8 mouse cellular contexts compared by ENCODE assay signal in the genomic region with DNA sequence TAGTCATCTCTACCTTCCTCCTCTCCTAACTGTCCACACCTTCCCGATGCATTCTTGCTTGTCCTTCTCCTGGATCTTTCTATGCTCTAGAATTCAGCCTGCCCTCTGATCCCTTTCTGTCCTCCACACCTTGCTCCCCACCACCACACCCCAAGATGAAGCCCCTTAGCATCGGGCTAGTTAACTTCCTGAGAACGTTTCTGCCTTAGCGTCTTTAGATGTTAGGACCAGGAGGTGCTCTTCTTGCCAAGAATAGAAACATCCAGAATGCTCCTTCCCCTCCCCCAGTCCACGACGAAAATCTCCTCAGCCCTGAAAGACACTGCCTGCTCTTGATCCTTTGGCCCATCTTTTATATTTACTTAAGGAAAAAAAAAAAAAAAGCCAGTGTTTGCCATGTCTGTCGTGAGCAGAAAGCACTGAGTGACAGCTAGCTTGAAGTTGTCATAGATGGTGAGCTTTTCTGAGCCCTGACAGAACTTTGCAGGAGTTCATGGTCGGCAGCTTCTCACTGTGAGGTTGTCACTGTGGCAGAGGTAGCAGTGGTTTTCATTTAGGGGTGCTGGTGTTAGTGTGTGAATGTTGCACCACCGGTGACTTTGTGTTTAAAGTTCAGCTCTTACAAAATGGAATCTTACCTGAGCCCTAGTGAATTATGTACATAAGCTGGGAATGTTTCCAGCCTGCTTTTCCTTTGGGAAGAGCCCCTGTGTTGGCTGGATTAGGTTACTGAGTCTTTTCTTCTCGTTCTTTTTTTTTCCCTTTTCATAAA. TPM values are rescaled to one million over a fixed set of nuclear protein-coding genes. Genes with fewer than 3 reads are reported as not detected.
DNase-seq lines count a peak whose midpoint lies in the region; ATAC-seq and TF ChIP-seq lines count a peak whose summit lies in the region.

No protein-coding gene starts in this region.

- WGBS in bone marrow, adult 2 months, result 18% methylated on average over 10 of the region's 10 CpGs
- WGBS in heart, embryonic 13.5 days, result 15% methylated on average over 10 of the region's 10 CpGs
- WGBS in liver, embryonic 15.5 days (ENCODE audit: insufficient replicate concordance), result 22% methylated on average over 10 of the region's 10 CpGs

- H3K27ac ChIP-seq in layer of hippocampus, adult 2 months, result 0 out of 2 replicates have a peak overlapping the region, but pooled peaks have one; percentile 58
- no peak overlapping the region for H3K27ac ChIP-seq in bone marrow, adult 2 months (ENCODE audit: control insufficient read depth, insufficient read depth, low read depth, low read length, poor library complexity)
- H3K27ac ChIP-seq in heart, embryonic 13.5 days (replicated peaks), result no peak overlapping the region
- peak overlapping the region; percentile 95 for H3K27ac ChIP-seq in liver, embryonic 15.5 days (replicated peaks)

- no peak for ATAC-seq in heart, embryonic 13.5 days (ENCODE audit: extremely low read depth, insufficient number of reproducible peaks, low FRiP score, low TSS enrichment)
- ATAC-seq in liver, embryonic 15.5 days (ENCODE audit: insufficient read depth), result no peak
- no peak for ATAC-seq in monocyte, adult 5-6 weeks (replicated peaks; ENCODE audit: insufficient number of reproducible peaks, low FRiP score, low TSS enrichment, poor library complexity, severe bottlenecking)

- H3K27me3 ChIP-seq in heart, embryonic 13.5 days (replicated peaks), result no peaks in the 10 kb centered on the region
- H3K27me3 ChIP-seq in liver, embryonic 15.5 days, result no peaks in the 10 kb centered on the region

- H3K4me1 ChIP-seq in bone marrow, adult 2 months (ENCODE audit: control insufficient read depth, insufficient read depth, low read length), result peaks cover 3% of the 10 kb centered on the region
- H3K4me1 ChIP-seq in heart, embryonic 13.5 days, result peaks cover 59% of the 10 kb centered on the region
- peaks cover 50% of the 10 kb centered on the region for H3K4me1 ChIP-seq in liver, embryonic 15.5 days (replicated peaks)

- no peak for DNase-seq in layer of hippocampus, adult 2 months (ENCODE audit: low spot score in 2 of 2)
- no peak for DNase-seq in layer of hippocampus, adult 8-10 months (ENCODE audit: low spot score in 2 of 2)
- DNase-seq in thymus, postnatal 14 days, result peak; percentile 26
- DNase-seq in gastrocnemius, postnatal 4 days (ENCODE audit: low spot score in 2 of 2), result no peak

- no peak for TF ChIP-seq CTCF in layer of hippocampus, adult 2 months (conservative IDR thresholded peaks at IDR 0.05)
- TF ChIP-seq CTCF in bone marrow, adult 2 months (IDR thresholded peaks at IDR 0.05; ENCODE audit: control insufficient read depth, insufficient read depth, low read length), result no peak

- H3K9ac ChIP-seq in heart, embryonic 13.5 days, result peak overlapping the region; percentile 95
- H3K9ac ChIP-seq in liver, embryonic 15.5 days, result peak overlapping the region; percentile 88

- peak overlapping the region; percentile 82 for H3K4me2 ChIP-seq in heart, embryonic 13.5 days
- H3K4me2 ChIP-seq in liver, embryonic 15.5 days, result peak overlapping the region; percentile 99

- no peaks in the 10 kb centered on the region for H3K9me3 ChIP-seq in heart, embryonic 13.5 days
- no peaks in the 10 kb centered on the region for H3K9me3 ChIP-seq in liver, embryonic 15.5 days (replicated peaks)

- peaks cover 9% of the 10 kb centered on the region for H3K36me3 ChIP-seq in heart, embryonic 13.5 days
- H3K36me3 ChIP-seq in liver, embryonic 15.5 days (replicated peaks), result peaks cover 19% of the 10 kb centered on the region

- no peak for TF ChIP-seq POLR2A in bone marrow, adult 2 months (IDR thresholded peaks at IDR 0.05; ENCODE audit: borderline replicate concordance, control insufficient read depth, low read depth, low read length)

- H3K4me3 ChIP-seq in layer of hippocampus, adult 2 months, result peak overlapping the region; percentile 80
- peak overlapping the region; percentile 91 for H3K4me3 ChIP-seq in bone marrow, adult 2 months (replicated peaks; ENCODE audit: control insufficient read depth, low read depth, low read length)
- H3K4me3 ChIP-seq in heart, embryonic 13.5 days, result peak overlapping the region; percentile 95
- peak overlapping the region; percentile 92 for H3K4me3 ChIP-seq in liver, embryonic 15.5 days (replicated peaks)

RNA-seq across cellular contexts. Expression of a gene that starts 1.9 kb away (rescaled TPM):
- 10 to 100 TPM; 37.3 to 37.5 TPM for total RNA-seq in layer of hippocampus, adult 2 months (2021)
- total RNA-seq in layer of hippocampus, adult 8-10 months (2022), result 10 to 100 TPM; 33.6 to 42.9 (median 36.6) TPM
- 9.0 and 15.1 TPM in 2 replicates for polyA plus RNA-seq in bone marrow, adult 2 months (2011; ENCODE audit: insufficient read depth, insufficient read length, low replicate concordance, missing spikeins)
- polyA plus RNA-seq in heart, embryonic 13.5 days (2015; fragmentation: Nextera tagmentation; extraction: Ambion mirVana), result 6.5 TPM in 2 replicates
- 3.3 and 3.4 TPM in 2 replicates for polyA plus RNA-seq in liver, embryonic 15.5 days (2015; fragmentation: Nextera tagmentation; extraction: Ambion mirVana)
- total RNA-seq in monocyte, adult 5-6 weeks (2017), result 53.0 to 75.7 TPM (median 54.4 TPM) in 3 replicates
- 10 to 100 TPM; 18.1 to 21.9 TPM for total RNA-seq in gastrocnemius, postnatal 4 days (2021)

Comparison
In these comparisons a context has a peak if more than half of its experiments do, and no peak if none do; other contexts are left out.
1. H3K27ac ChIP-seq: peak in layer of hippocampus, adult 2 months (single experiment) and liver, embryonic 15.5 days (single experiment); none in bone marrow, adult 2 months (single experiment) and heart, embryonic 13.5 days (single experiment).
2. Peak in every context shown above with its lines, with median percentiles within 50 percentile points of each other: H3K4me3 ChIP-seq.